Mouse (Mus musculus): Measurements from ENCODE around the gene Dync1i1.

GRCm38 (mm10) chr6:5915028-5915427 is 189.6 kb downstream of the Dync1i1 start:
- TF ChIP-seq CTCF (IDR thresholded peaks at IDR 0.05; ENCODE audit: borderline replicate concordance, insufficient read depth, low read length) = no peak
- TF ChIP-seq POLR2A (IDR thresholded peaks at IDR 0.05; ENCODE audit: low read depth, low read length) = no peak
